Mouse (Mus musculus) heart, adult 18-20 months (tissue): ENCODE measurements at regions not wholly inside any gene's neighbourhood (a gene's known extent, or its start where the extent isn't known, plus 50 kb on each side); places are given as distances from the start of the nearest gene placed in this dataset.

Experiments used
- DNase-seq, 2 experiments: peaks; one replicate each; pipeline ENCODE4 v3.0.0; 2021 to 2022; ENCODE audit warnings: mixed read lengths in 1 of 2

GRCm38 (mm10) chr3:83553858-83554257, 212.3 kb upstream of the Sfrp2 start:
- DNase-seq = peak; percentile 8 to 10

- no peak for DNase-seq
Observed at GRCm38 (mm10) chr3:83556788-83557515, 209.2 kb upstream of the Sfrp2 start.

- DNase-seq = no peak
Observed at GRCm38 (mm10) chr3:83562026-83562425, 204.1 kb upstream of the Sfrp2 start.

GRCm38 (mm10) chr3:83575526-83575925, 190.6 kb upstream of the Sfrp2 start:
- no peak for DNase-seq

- DNase-seq = peak; percentile 4 to 14
Observed at GRCm38 (mm10) chr3:83576155-83576554, 190.0 kb upstream of the Sfrp2 start.

GRCm38 (mm10) chr3:83580766-83581165, 185.4 kb upstream of the Sfrp2 start:
- no peak for DNase-seq

GRCm38 (mm10) chr3:83582256-83582655, 183.9 kb upstream of the Sfrp2 start:
- DNase-seq = no peak

GRCm38 (mm10) chr3:83583071-83583672, 182.9 kb upstream of the Sfrp2 start:
- no peak for DNase-seq

- no peak for DNase-seq
Observed at GRCm38 (mm10) chr3:83586086-83586485, 180.0 kb upstream of the Sfrp2 start.

GRCm38 (mm10) chr3:83586551-83586950, 179.6 kb upstream of the Sfrp2 start:
- DNase-seq = no peak

- no peak for DNase-seq
Observed at GRCm38 (mm10) chr3:83589127-83589526, 177.0 kb upstream of the Sfrp2 start.

GRCm38 (mm10) chr3:83591206-83591605, 174.9 kb upstream of the Sfrp2 start:
- DNase-seq = no peak

- DNase-seq = no peak
Observed at GRCm38 (mm10) chr3:83593321-83593720, 172.8 kb upstream of the Sfrp2 start.

- DNase-seq = peak in 1 of 2 experiments; percentile 8
Observed at GRCm38 (mm10) chr3:83601506-83601905, 164.6 kb upstream of the Sfrp2 start.

- no peak for DNase-seq
Observed at GRCm38 (mm10) chr3:83609095-83609770, 156.9 kb upstream of the Sfrp2 start.

GRCm38 (mm10) chr3:83620435-83620834, 145.7 kb upstream of the Sfrp2 start:
- DNase-seq = no peak

- DNase-seq = no peak
Observed at GRCm38 (mm10) chr3:83633032-83633431, 133.1 kb upstream of the Sfrp2 start.

- DNase-seq = no peak
Observed at GRCm38 (mm10) chr3:83640433-83640832, 125.7 kb upstream of the Sfrp2 start.

GRCm38 (mm10) chr3:83663716-83664115, 102.4 kb upstream of the Sfrp2 start:
- DNase-seq = no peak

GRCm38 (mm10) chr3:83676147-83676546, 90.0 kb upstream of the Sfrp2 start:
- no peak for DNase-seq

GRCm38 (mm10) chr3:83686611-83687010, 79.5 kb upstream of the Sfrp2 start:
- no peak for DNase-seq

- no peak for DNase-seq
Observed at GRCm38 (mm10) chr3:83687503-83687902, 78.6 kb upstream of the Sfrp2 start.
